Mouse (Mus musculus) kidney, postnatal 0 days (tissue): ENCODE measurements around the gene Slc2a4. TPM values are rescaled to one million over a fixed set of nuclear protein-coding genes. Genes with fewer than 3 reads are reported as not detected.

Experiments used
- ATAC-seq: fragments of 200-750 bp; cut with Nextera tagmentation; replicated peaks from 2 replicates; pipeline ENCODE4 v1.8.0; 2017; ENCODE audit warnings: low read depth, moderate number of reproducible peaks, moderate TSS enrichment, moderate library complexity; ENCODE audit not compliant: low FRiP score
- DNase-seq: peaks from one replicate; pipeline ENCODE4 v3.0.0-alpha.2; 2016; ENCODE audit warnings: low spot score
- H3K27ac ChIP-seq: fragments of 300-500 bp; sonication (generic); 2 replicates; pipeline ENCODE4 v1.5.1; 2014; ENCODE audit warnings: mild to moderate bottlenecking
- H3K27me3 ChIP-seq: fragments of 300-500 bp; sonication (generic); 2 replicates; pipeline ENCODE4 v1.6.1; 2014; ENCODE audit warnings: low read length, mixed read lengths; ENCODE audit not compliant: insufficient read depth
- H3K36me3 ChIP-seq: fragments of 300-500 bp; sonication (generic); 2 replicates; pipeline ENCODE4 v1.6.1; 2014; ENCODE audit warnings: low read length, mixed read lengths; ENCODE audit not compliant: insufficient read depth
- H3K4me1 ChIP-seq: fragments of 300-500 bp; sonication (generic); replicated peaks from 2 replicates; pipeline ENCODE4 v1.6.1; 2014; ENCODE audit warnings: antibody characterized with exemption, low read length, mixed read lengths; ENCODE audit not compliant: insufficient read depth
- H3K4me2 ChIP-seq: fragments of 300-500 bp; sonication (generic); 2 replicates; pipeline ENCODE4 v1.6.1; 2014; ENCODE audit warnings: mild to moderate bottlenecking, low read length, moderate library complexity, mixed read lengths
- H3K4me3 ChIP-seq: fragments of 300-500 bp; sonication (generic); replicated peaks from 2 replicates; pipeline ENCODE4 v1.5.1; 2014; ENCODE audit warnings: low read depth, low read length
- H3K9ac ChIP-seq: fragments of 300-500 bp; sonication (generic); 2 replicates; pipeline ENCODE4 v1.6.1; 2014; ENCODE audit warnings: low read depth, low read length
- H3K9me3 ChIP-seq: fragments of 300-500 bp; sonication (generic); replicated peaks from 2 replicates; pipeline ENCODE4 v1.6.1; 2016; ENCODE audit warnings: low read length, inconsistent platforms, mixed read lengths
- CTCF ChIP-seq: IDR thresholded peaks from 2 replicates; pipeline ENCODE4 v1.5.1; 2016; ENCODE audit warnings: antibody characterized with exemption, low read depth, mild to moderate bottlenecking, moderate library complexity
- WGBS: fragments of 180-500 bp; shearing (Covaris S2); extraction: QIAGEN DNeasy Blood & Tissue Kit; methylation state at CpG from one replicate; pipeline ENCODE4 v1.1.7; 2014; 5-methylcytosine and 5-hydroxymethylcytosine counted together
- polyA plus RNA-seq: library from polyadenylated mRNA; unstranded; fragments of >200 nt; fragmentation: Nextera tagmentation; extraction: Ambion mirVana; gene quantifications from 2 replicates; pipeline ENCODE4 v1.2.1, GENCODE M21; 2015

The Slc2a4 gene
- polyA plus RNA-seq, 1 experiment from 2014 or later, result 21.4 TPM

DNA sequence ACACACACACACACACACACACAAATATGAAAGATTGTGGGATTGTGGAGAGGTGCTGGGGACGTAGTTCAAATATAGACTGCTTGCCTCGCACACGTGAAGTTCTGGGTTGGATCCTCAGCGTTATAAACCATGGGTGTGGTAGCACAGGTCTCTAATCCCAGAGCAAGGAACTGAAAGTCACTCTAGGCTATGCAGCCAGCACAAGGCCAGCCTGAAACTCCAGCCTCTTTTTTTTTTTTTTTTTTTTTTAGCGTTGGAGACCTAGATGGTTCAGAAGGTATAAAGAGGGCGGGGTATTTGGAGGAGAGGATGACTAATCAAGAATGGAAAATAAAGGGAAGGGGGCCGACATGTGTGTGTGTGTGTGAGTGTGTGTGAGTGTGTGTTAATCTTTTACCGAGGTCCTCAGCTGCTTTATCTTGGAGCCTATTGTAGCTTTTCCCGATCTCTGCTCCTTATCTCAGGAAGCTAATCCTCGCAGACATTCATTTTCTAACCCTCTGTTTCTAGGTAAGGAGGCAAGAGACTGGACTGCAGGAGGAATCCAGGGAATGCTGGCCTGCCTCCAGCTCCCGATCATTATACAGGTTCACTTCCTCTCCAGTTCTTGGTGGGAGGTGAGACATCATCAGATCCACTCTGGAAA, 5.4 kb upstream of the Slc2a4 start:
- H3K4me2 ChIP-seq, result no peak overlapping the region
- H3K36me3 ChIP-seq, result no peaks in the 10 kb centered on the region
- no peaks in the 10 kb centered on the region for H3K9me3 ChIP-seq
- no peak overlapping the region for H3K4me3 ChIP-seq
- no peak for TF ChIP-seq CTCF
- DNase-seq, result no peak
- H3K27me3 ChIP-seq, result no peaks in the 10 kb centered on the region
- no peak overlapping the region for H3K9ac ChIP-seq
- no peaks in the 10 kb centered on the region for H3K4me1 ChIP-seq
- WGBS, result 54% methylated on average over 11 of the region's 11 CpGs
- H3K27ac ChIP-seq, result no peak overlapping the region
- ATAC-seq, result no peak

- H3K27me3 ChIP-seq, result no peaks in the 10 kb centered on the region
- no peaks in the 10 kb centered on the region for H3K9me3 ChIP-seq
- ATAC-seq (no peak), DNase-seq (peak; percentile 34)
- H3K4me1 ChIP-seq, result peaks cover 6% of the 10 kb centered on the region; the same call in 1 of the 2 replicates
- no peak overlapping the region for H3K9ac ChIP-seq
- peak; percentile 60 for TF ChIP-seq CTCF
- H3K36me3 ChIP-seq, result no peaks in the 10 kb centered on the region
- no peak overlapping the region for H3K27ac ChIP-seq
- WGBS, result 36% methylated on average over 1 of the region's 1 CpGs
- H3K4me2 ChIP-seq, result no peak overlapping the region
- no peak overlapping the region for H3K4me3 ChIP-seq
These were observed 4.3 kb upstream of the Slc2a4 start for GRCm38 (mm10) chr11:69952274-69952673.

- ATAC-seq, result no peak
- Histone ChIP-seq H3K27me3 (no peaks in the 10 kb centered on the region), H3K4me3 (no peak overlapping the region), H3K4me2 (no peak overlapping the region), H3K27ac (no peak overlapping the region), H3K4me1 (peaks cover 15% of the 10 kb centered on the region), H3K9ac (no peak overlapping the region), H3K9me3 (no peaks in the 10 kb centered on the region), H3K36me3 (no peaks in the 10 kb centered on the region)
- DNase-seq, result no peak
- WGBS, result 44% methylated on average over 4 of the region's 4 CpGs
- peak; percentile 46 for TF ChIP-seq CTCF
These were observed 2.9 kb upstream of the Slc2a4 start for GRCm38 (mm10) chr11:69950807-69951459.

DNA sequence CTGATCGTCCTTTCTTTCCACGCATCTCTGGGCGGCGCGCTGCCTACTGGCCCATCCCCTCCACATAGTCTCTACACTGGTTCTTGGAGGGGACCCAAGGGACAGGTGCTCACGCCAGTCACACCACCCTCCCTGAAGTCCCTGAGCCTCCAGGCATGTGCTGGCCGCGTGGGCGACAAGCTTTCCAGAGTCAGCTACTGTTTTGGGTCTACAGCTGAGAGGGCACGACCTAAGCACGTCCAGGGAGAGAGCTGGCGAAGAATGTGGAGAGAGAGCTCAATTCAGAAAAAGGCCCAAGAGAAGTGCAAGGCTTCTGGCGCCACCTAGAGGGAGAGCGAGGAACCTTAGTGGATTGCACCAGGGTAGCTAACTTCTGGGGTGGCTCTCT, 769 bp upstream of the Slc2a4 start:
- Histone ChIP-seq H3K9me3 (no peaks in the 10 kb centered on the region), H3K4me3 (peak overlapping the region; percentile 50), H3K36me3 (0 out of 2 replicates have a peak, but pooled peaks cover 4% of the 10 kb centered on the region), H3K27me3 (no peaks in the 10 kb centered on the region), H3K9ac (peak overlapping the region; percentile 62), H3K27ac (peak overlapping the region; percentile 57; the same call in 1 of the 2 replicates), H3K4me2 (peak overlapping the region; percentile 54), H3K4me1 (peaks cover 15% of the 10 kb centered on the region)
- peak; percentile 99 for TF ChIP-seq CTCF
- ATAC-seq (peak; percentile 26), DNase-seq (peak; percentile 97)
- 0% methylated on average over 14 of the region's 14 CpGs for WGBS

DNA sequence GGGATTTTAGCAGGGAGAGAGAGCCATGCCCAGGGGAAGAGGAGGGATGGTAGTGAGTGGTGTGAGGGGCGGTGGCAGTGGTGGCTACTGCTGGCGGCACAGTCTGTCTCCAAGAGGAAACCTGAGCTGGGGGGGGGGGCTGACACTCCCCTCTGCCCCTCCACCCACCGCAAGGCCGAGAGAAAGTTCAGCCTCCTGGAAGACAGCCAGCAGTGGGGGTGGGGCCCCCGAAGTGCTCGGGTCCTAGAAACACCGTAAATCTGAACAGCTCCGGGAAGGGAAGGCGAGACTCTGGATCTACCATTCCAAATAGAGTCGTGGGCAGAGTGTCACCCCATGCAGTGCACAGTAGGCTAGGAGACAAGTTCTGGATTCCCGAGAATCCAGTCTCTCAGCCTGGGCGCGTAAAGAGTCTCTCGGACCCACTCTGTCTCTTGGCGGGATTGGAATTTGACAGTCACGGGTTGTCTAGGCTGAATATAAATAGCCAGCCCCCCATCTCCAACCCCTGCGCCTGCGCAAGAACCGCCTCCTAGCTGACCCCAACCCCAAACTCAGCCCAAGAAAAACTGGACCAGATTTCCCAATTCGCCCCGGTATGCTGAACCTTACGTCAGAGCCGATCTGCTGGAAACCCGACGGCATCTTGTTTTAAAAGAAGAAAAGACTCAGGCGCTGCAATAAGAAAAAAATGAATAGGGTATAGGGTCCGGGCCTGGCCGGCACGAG, 487 bp downstream of the Slc2a4 start:
- WGBS, result 4% methylated on average over 29 of the region's 29 CpGs
- peak overlapping the region; percentile 73 for H3K27ac ChIP-seq
- no peaks in the 10 kb centered on the region for H3K9me3 ChIP-seq
- peak overlapping the region; percentile 54 for H3K4me2 ChIP-seq
- H3K27me3 ChIP-seq, result no peaks in the 10 kb centered on the region
- peak; percentile 42 for ATAC-seq
- H3K4me3 ChIP-seq, result peak overlapping the region; percentile 50
- TF ChIP-seq CTCF, result no peak
- DNase-seq, result peak; percentile 74
- 0 out of 2 replicates have a peak, but pooled peaks cover 4% of the 10 kb centered on the region for H3K36me3 ChIP-seq
- peaks cover 15% of the 10 kb centered on the region for H3K4me1 ChIP-seq
- peak overlapping the region; percentile 62 for H3K9ac ChIP-seq
